Mouse (Mus musculus) lung, embryonic 14.5 days (tissue): ENCODE data around the gene Cspg4. TPM values are rescaled to one million over a fixed set of nuclear protein-coding genes. Genes with fewer than 3 reads are reported as not detected.

Source experiments
- ATAC-seq: fragments of 200-750 bp; cut with Nextera tagmentation; 2 replicates; pipeline ENCODE4 v1.8.0; 2017; ENCODE audit warnings: mild to moderate bottlenecking, moderate TSS enrichment, moderate library complexity; ENCODE audit not compliant: insufficient read depth
- DNase-seq: peaks from one replicate; pipeline ENCODE4 v3.0.0-alpha.2; 2015
- H3K27ac ChIP-seq: fragments of 300-500 bp; sonication (generic); 2 replicates; pipeline ENCODE4 v1.5.1; 2014; ENCODE audit warnings: low read depth, mild to moderate bottlenecking, moderate library complexity
- H3K27me3 ChIP-seq: fragments of 300-500 bp; sonication (generic); 2 replicates; pipeline ENCODE4 v1.6.1; 2014; ENCODE audit warnings: low read length, control low read depth; ENCODE audit not compliant: insufficient read depth
- H3K36me3 ChIP-seq: fragments of 300-500 bp; sonication (generic); 2 replicates; pipeline ENCODE4 v1.6.1; 2014; ENCODE audit warnings: control low read depth; ENCODE audit not compliant: insufficient read depth
- H3K4me1 ChIP-seq: fragments of 300-500 bp; sonication (generic); 2 replicates; pipeline ENCODE4 v1.6.1; 2014; ENCODE audit warnings: antibody characterized with exemption, control low read depth; ENCODE audit not compliant: insufficient read depth
- H3K4me2 ChIP-seq: fragments of 300-500 bp; sonication (generic); 2 replicates; pipeline ENCODE4 v1.6.1; 2014; ENCODE audit warnings: mild to moderate bottlenecking
- H3K4me3 ChIP-seq: fragments of 300-500 bp; sonication (generic); 2 replicates; pipeline ENCODE4 v1.5.1; 2014; ENCODE audit warnings: low read depth, low read length
- H3K9ac ChIP-seq: fragments of 300-500 bp; sonication (generic); 2 replicates; pipeline ENCODE4 v1.6.1; 2014
- H3K9me3 ChIP-seq: fragments of 300-500 bp; sonication (generic); 2 replicates; pipeline ENCODE4 v1.6.1; 2016; ENCODE audit warnings: low read depth, low read length, control low read depth
- CTCF ChIP-seq: IDR thresholded peaks from 2 replicates; pipeline ENCODE4 v1.5.1; 2016; ENCODE audit warnings: antibody characterized with exemption, low read depth
- WGBS: fragments of 180-500 bp; shearing (Covaris S2); extraction: QIAGEN DNeasy Blood & Tissue Kit; methylation state at CpG from one replicate; pipeline ENCODE4 v1.1.7; 2014; 5-methylcytosine and 5-hydroxymethylcytosine counted together
- polyA plus RNA-seq: library from polyadenylated mRNA; unstranded; fragments of >200 nt; fragmentation: Nextera tagmentation; extraction: Ambion mirVana; gene quantifications from 2 replicates; pipeline ENCODE4 v1.2.1, GENCODE M21; 2014

The Cspg4 gene
- polyA plus RNA-seq, 1 experiment from 2014 or later, result 13.9 TPM

- Histone ChIP-seq H3K4me3 (no peak overlapping the region), H3K27ac (no peak overlapping the region), H3K36me3 (no peaks in the 10 kb centered on the region), H3K9me3 (no peaks in the 10 kb centered on the region), H3K9ac (no peak overlapping the region; the same call in 1 of the 2 replicates), H3K4me1 (no peaks in the 10 kb centered on the region), H3K27me3 (no peaks in the 10 kb centered on the region), H3K4me2 (no peak overlapping the region)
- DNase-seq, result no peak
- no peak for ATAC-seq
- 25% methylated on average over 6 of the region's 6 CpGs for WGBS
- TF ChIP-seq CTCF, result no peak
These were observed 31.9 kb upstream of the Cspg4 start for GRCm38 (mm10) chr9:56832900-56833299.

- no peaks in the 10 kb centered on the region for H3K27me3 ChIP-seq
- no peak overlapping the region for H3K9ac ChIP-seq
- H3K4me1 ChIP-seq, result no peaks in the 10 kb centered on the region
- ATAC-seq (no peak), DNase-seq (no peak)
- H3K27ac ChIP-seq, result no peak overlapping the region
- no peak overlapping the region for H3K4me2 ChIP-seq
- no peaks in the 10 kb centered on the region for H3K9me3 ChIP-seq
- H3K36me3 ChIP-seq, result no peaks in the 10 kb centered on the region
- no peak overlapping the region for H3K4me3 ChIP-seq
- no peak for TF ChIP-seq CTCF
- 60% methylated on average over 5 of the region's 5 CpGs for WGBS
These were observed 29.7 kb upstream of the Cspg4 start for GRCm38 (mm10) chr9:56835152-56835551.

- no peak for TF ChIP-seq CTCF
- DNase-seq, result no peak
- ATAC-seq, result no peak
- Histone ChIP-seq H3K36me3 (no peaks in the 10 kb centered on the region), H3K27me3 (no peaks in the 10 kb centered on the region), H3K4me2 (no peak overlapping the region), H3K27ac (no peak overlapping the region), H3K4me1 (no peaks in the 10 kb centered on the region), H3K9me3 (no peaks in the 10 kb centered on the region), H3K4me3 (no peak overlapping the region), H3K9ac (no peak overlapping the region)
- WGBS, result 75% methylated on average over 5 of the region's 5 CpGs
These were observed 24.1 kb upstream of the Cspg4 start for GRCm38 (mm10) chr9:56840721-56841120.

GRCm38 (mm10) chr9:56841864-56842263 lies 23.0 kb upstream of the Cspg4 start:
- Histone ChIP-seq H3K9ac (no peak overlapping the region), H3K4me3 (no peak overlapping the region), H3K4me1 (no peaks in the 10 kb centered on the region), H3K9me3 (no peaks in the 10 kb centered on the region), H3K27ac (no peak overlapping the region), H3K36me3 (no peaks in the 10 kb centered on the region), H3K27me3 (no peaks in the 10 kb centered on the region), H3K4me2 (no peak overlapping the region)
- no peak for TF ChIP-seq CTCF
- ATAC-seq (no peak), DNase-seq (no peak)

- no peak overlapping the region for H3K4me3 ChIP-seq
- H3K9me3 ChIP-seq, result no peaks in the 10 kb centered on the region
- no peak overlapping the region for H3K27ac ChIP-seq
- ATAC-seq, result no peak
- TF ChIP-seq CTCF, result no peak
- whole genome bisulfite sequencing, result 27% methylated on average over 3 of the region's 3 CpGs
- peak; percentile 8 for DNase-seq
- no peak overlapping the region for H3K4me2 ChIP-seq
- no peaks in the 10 kb centered on the region for H3K36me3 ChIP-seq
- H3K27me3 ChIP-seq, result no peaks in the 10 kb centered on the region
- H3K9ac ChIP-seq, result no peak overlapping the region
- no peaks in the 10 kb centered on the region for H3K4me1 ChIP-seq
These were observed 22.5 kb upstream of the Cspg4 start for GRCm38 (mm10) chr9:56842303-56842719.

- ATAC-seq (0 out of 2 replicates have a peak, but pooled peaks have one; percentile 42), DNase-seq (peak; percentile 86)
- peak; percentile 95 for TF ChIP-seq CTCF
- no peak overlapping the region for H3K4me3 ChIP-seq
- no peak overlapping the region for H3K4me2 ChIP-seq
- no peaks in the 10 kb centered on the region for H3K4me1 ChIP-seq
- no peaks in the 10 kb centered on the region for H3K27me3 ChIP-seq
- no peaks in the 10 kb centered on the region for H3K36me3 ChIP-seq
- WGBS, result 32% methylated on average over 7 of the region's 7 CpGs
- H3K27ac ChIP-seq, result no peak overlapping the region
- H3K9ac ChIP-seq, result no peak overlapping the region
- no peaks in the 10 kb centered on the region for H3K9me3 ChIP-seq
These were observed 21.1 kb upstream of the Cspg4 start for GRCm38 (mm10) chr9:56843679-56844188.

GRCm38 (mm10) chr9:56844644-56845043 lies 20.2 kb upstream of the Cspg4 start:
- ATAC-seq (no peak), DNase-seq (peak; percentile 33)
- H3K27me3 ChIP-seq, result no peaks in the 10 kb centered on the region
- H3K4me1 ChIP-seq, result no peaks in the 10 kb centered on the region
- no peak for TF ChIP-seq CTCF
- H3K27ac ChIP-seq, result no peak overlapping the region
- H3K4me3 ChIP-seq, result no peak overlapping the region
- no peaks in the 10 kb centered on the region for H3K9me3 ChIP-seq
- no peak overlapping the region for H3K4me2 ChIP-seq
- no peaks in the 10 kb centered on the region for H3K36me3 ChIP-seq
- 47% methylated on average over 8 of the region's 8 CpGs for WGBS
- no peak overlapping the region for H3K9ac ChIP-seq

GRCm38 (mm10) chr9:56847523-56847922 lies 17.3 kb upstream of the Cspg4 start:
- no peak overlapping the region for H3K27ac ChIP-seq
- no peaks in the 10 kb centered on the region for H3K36me3 ChIP-seq
- peak; percentile 84 for TF ChIP-seq CTCF
- ATAC-seq (no peak), DNase-seq (peak; percentile 83)
- no peaks in the 10 kb centered on the region for H3K27me3 ChIP-seq
- no peak overlapping the region for H3K4me2 ChIP-seq
- no peak overlapping the region for H3K4me3 ChIP-seq
- whole genome bisulfite sequencing, result 19% methylated on average over 3 of the region's 3 CpGs
- H3K4me1 ChIP-seq, result peaks cover 9% of the 10 kb centered on the region
- no peaks in the 10 kb centered on the region for H3K9me3 ChIP-seq
- no peak overlapping the region for H3K9ac ChIP-seq
